Mouse (Mus musculus) kidney, adult 10 weeks (tissue): Measurements from ENCODE around the gene Ntrk2. TPM values are rescaled to one million over a fixed set of nuclear protein-coding genes. Genes with fewer than 3 reads are reported as not detected.

Source experiments
- polyA plus RNA-seq: library from polyadenylated mRNA; stranded (reverse); fragments of 350-450 nt; fragmentation: Illumina TruSeq; extraction: RNeasy Lipid Tissue Mini Kit (QIAGEN cat#74804); gene quantifications from one replicate; pipeline ENCODE4 v1.2.3, GENCODE M21; 2014; ENCODE audit warnings: low read depth, low replicate concordance

Ntrk2 gene
- 0.81 TPM for polyA plus RNA-seq

DNA sequence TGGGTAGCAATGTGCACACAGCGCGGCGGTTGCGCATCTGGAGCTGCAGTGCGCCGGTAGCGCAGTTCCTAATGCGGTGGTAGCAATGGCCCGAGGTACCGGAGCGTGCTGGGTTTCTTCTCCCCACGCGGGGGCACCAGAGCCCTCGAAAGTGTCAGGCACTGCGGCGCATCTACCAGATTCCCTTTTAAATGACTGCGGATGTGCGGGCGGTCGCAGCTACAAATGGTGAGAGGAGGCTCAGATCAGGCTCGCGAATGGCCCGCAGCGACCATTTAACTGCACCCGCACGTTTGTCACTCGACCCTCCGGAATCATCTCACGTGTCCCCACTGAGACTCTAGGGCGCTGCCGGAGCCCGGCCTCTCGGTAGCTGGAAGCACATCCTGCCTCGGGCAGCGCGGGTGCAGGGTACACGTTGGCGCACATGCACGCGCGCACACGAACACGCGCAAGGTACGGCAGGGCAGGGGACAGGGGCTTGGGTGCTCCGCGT, at the start of gene Ntrk2:
Gene Ntrk2 (plus strand): TSS at position 173 of the 496 bp plus-strand sequence.

Other genes starting within 250 kb of the Ntrk2 start
- gene Slc28a3, start 195.7 kb upstream of the Ntrk2 start, polyA plus RNA-seq = not detected